Mouse (Mus musculus) brain, embryonic 14.5 days (tissue): ENCODE measurements around the gene Olfr313.

Experiments used
- CTCF ChIP-seq: fragments of 200-500 bp; IDR thresholded peaks from 2 replicates; pipeline ENCODE4 v1.5.1; 2012; ENCODE audit warnings: inconsistent platforms, mild to moderate bottlenecking, moderate library complexity, borderline replicate concordance; ENCODE audit not compliant: insufficient read depth, insufficient read length; ENCODE audit errors: extremely low read depth
- POLR2A ChIP-seq: fragments of 200-500 bp; IDR thresholded peaks from 2 replicates; pipeline ENCODE4 v1.6.1; 2012; ENCODE audit warnings: mild to moderate bottlenecking, inconsistent platforms, borderline replicate concordance; ENCODE audit not compliant: poor library complexity, insufficient read depth, insufficient read length, severe bottlenecking; ENCODE audit errors: extremely low read depth

DNA sequence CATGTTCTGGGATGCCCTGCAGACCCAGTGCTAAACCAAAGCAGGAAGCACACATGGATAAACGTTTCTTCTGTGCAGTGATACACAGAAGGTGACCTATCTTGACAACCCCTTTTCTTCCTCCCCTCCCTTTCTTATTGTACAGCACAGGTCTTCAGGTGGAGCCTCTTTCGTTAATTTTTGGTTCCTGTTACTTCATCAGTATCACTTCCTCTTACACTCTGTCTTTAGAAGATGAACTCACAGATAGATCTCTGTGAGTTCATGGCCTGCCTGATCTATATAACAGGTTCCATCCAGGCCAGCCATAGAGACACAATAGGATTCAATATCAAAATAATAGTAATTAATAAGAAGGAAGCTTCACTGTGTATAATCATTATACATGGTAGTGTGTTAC lies 24.7 kb upstream of the Olfr313 start:
- TF ChIP-seq POLR2A (no peak), CTCF (no peak)
